Mouse (Mus musculus) heart, embryonic 13.5 days (tissue): ENCODE measurements around the gene Golph3l. TPM values are rescaled to one million over a fixed set of nuclear protein-coding genes. Genes with fewer than 3 reads are reported as not detected.
"Not testable (repeated sequence)": the region's sequence is repeated elsewhere in the genome, so short reads cannot be mapped to it uniquely, and the experiment has no call there.

Experiments used
- ATAC-seq: fragments of 200-750 bp; cut with Nextera tagmentation; 2 replicates; pipeline ENCODE4 v1.8.0; 2017; ENCODE audit warnings: moderate TSS enrichment; ENCODE audit not compliant: insufficient number of reproducible peaks, low FRiP score, low TSS enrichment; ENCODE audit errors: extremely low read depth
- H3K27ac ChIP-seq: fragments of 300-500 bp; sonication (generic); replicated peaks from 2 replicates; pipeline ENCODE4 v1.5.1; 2015; ENCODE audit warnings: moderate library complexity, mild to moderate bottlenecking, inconsistent platforms
- H3K27me3 ChIP-seq: fragments of 300-500 bp; sonication (generic); replicated peaks from 2 replicates; pipeline ENCODE4 v1.6.1; 2015; ENCODE audit warnings: mild to moderate bottlenecking, inconsistent platforms
- H3K36me3 ChIP-seq: fragments of 300-500 bp; sonication (generic); 2 replicates; pipeline ENCODE4 v1.6.1; 2015; ENCODE audit warnings: mild to moderate bottlenecking, inconsistent platforms
- H3K4me1 ChIP-seq: fragments of 300-500 bp; sonication (generic); 2 replicates; pipeline ENCODE4 v1.6.1; 2015; ENCODE audit warnings: inconsistent platforms
- H3K4me2 ChIP-seq: fragments of 300-500 bp; sonication (generic); 2 replicates; pipeline ENCODE4 v1.6.1; 2015; ENCODE audit warnings: inconsistent platforms, mild to moderate bottlenecking, moderate library complexity
- H3K4me3 ChIP-seq: fragments of 300-500 bp; sonication (generic); 2 replicates; pipeline ENCODE4 v1.5.1; 2015; ENCODE audit warnings: moderate library complexity, mild to moderate bottlenecking, inconsistent platforms
- H3K9ac ChIP-seq: fragments of 300-500 bp; sonication (generic); 2 replicates; pipeline ENCODE4 v1.6.1; 2015; ENCODE audit warnings: inconsistent platforms, mild to moderate bottlenecking, moderate library complexity
- H3K9me3 ChIP-seq: fragments of 300-500 bp; sonication (generic); 2 replicates; pipeline ENCODE4 v1.6.1; 2016; ENCODE audit warnings: inconsistent platforms
- WGBS: fragments of 180-500 bp; shearing (Covaris S2); methylation state at CpG from one replicate; pipeline ENCODE4 v1.1.7; 2015; ENCODE audit warnings: mixed read lengths; 5-methylcytosine and 5-hydroxymethylcytosine counted together
- polyA plus RNA-seq: library from polyadenylated mRNA; unstranded; fragments of >200 nt; fragmentation: Nextera tagmentation; extraction: Ambion mirVana; gene quantifications from 2 replicates; pipeline ENCODE4 v1.2.1, GENCODE M21; 2015

Golph3l gene
- polyA plus RNA-seq, 1 experiment from 2014 or later, result 23.3 TPM

DNA sequence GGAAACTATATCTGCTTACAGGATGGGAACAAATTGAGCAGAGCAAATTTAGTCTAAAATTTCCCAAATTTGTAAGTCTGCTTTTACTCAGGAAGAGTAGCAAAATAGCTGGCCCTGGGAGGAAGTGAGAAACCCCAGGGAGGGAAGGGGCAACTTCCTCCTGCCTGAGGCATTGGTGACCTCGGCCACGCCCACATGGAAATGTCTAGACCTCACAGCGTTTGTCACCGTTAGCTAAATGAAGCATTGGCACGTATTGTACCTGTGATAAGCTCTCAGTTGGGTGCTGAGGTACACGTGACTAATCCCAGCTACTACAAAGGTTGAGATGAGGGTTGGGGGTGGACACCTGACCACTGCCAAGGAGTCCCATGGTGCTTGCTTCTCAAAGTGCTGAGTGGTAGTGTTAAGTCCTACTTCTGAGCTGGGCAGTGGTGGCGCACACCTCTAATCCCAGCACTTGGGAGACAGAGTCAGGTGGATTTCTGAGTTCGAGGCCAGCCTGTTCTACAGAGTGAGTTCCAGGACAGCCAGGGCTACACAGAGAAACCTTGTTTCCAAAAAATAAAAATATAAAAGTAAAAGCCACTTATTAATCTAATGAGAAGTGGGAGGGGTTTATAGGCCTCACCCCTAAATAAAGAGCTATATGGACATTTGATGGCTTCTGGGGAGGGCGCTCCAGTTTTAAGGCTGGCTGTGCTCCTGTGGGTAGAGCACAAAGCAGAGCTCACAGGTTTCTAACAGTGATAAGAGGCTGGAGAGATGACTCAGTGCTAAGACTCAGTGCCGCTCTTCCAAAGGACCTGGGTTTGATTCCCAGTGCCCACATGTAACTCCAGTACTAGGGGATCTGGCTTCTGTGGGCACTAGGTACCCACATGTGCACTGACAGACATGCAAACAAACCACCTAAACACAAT lies 56.8 kb downstream of the Golph3l start:
- ATAC-seq, result no peak
- Histone ChIP-seq H3K4me1 (peaks cover 20% of the 10 kb centered on the region), H3K27ac (peak overlapping the region; percentile 43; the same call in 1 of the 2 replicates), H3K9ac (no peak overlapping the region), H3K36me3 (peaks cover 8% of the 10 kb centered on the region), H3K9me3 (no peaks in the 10 kb centered on the region), H3K4me3 (no peak overlapping the region), H3K4me2 (no peak overlapping the region), H3K27me3 (no peaks in the 10 kb centered on the region)
- 50% methylated on average over 10 of the region's 10 CpGs for WGBS

- Histone ChIP-seq H3K9me3 (no peaks in the 10 kb centered on the region), H3K4me3 (no peak overlapping the region), H3K27ac (no peak overlapping the region), H3K4me2 (no peak overlapping the region), H3K9ac (no peak overlapping the region), H3K27me3 (no peaks in the 10 kb centered on the region), H3K36me3 (no peaks in the 10 kb centered on the region; the same call in 1 of the 2 replicates), H3K4me1 (peaks cover 33% of the 10 kb centered on the region)
- no peak for ATAC-seq
- 91% methylated on average over 5 of the region's 5 CpGs for WGBS
Measured at GRCm38 (mm10) chr3:95648016-95648415, 59.3 kb downstream of the Golph3l start.

- no peaks in the 10 kb centered on the region for H3K27me3 ChIP-seq
- no peaks in the 10 kb centered on the region for H3K9me3 ChIP-seq
- 61% methylated on average over 6 of the region's 6 CpGs for WGBS
- H3K4me3 ChIP-seq, result no peak overlapping the region
- H3K36me3 ChIP-seq, result no peaks in the 10 kb centered on the region; the same call in 1 of the 2 replicates
- peaks cover 34% of the 10 kb centered on the region for H3K4me1 ChIP-seq
- peak overlapping the region; percentile 87 for H3K27ac ChIP-seq
- no peak for ATAC-seq
- no peak overlapping the region for H3K4me2 ChIP-seq
- H3K9ac ChIP-seq, result peak overlapping the region; percentile 29; the same call in 1 of the 2 replicates
Measured at GRCm38 (mm10) chr3:95650276-95651032, 61.7 kb downstream of the Golph3l start.

GRCm38 (mm10) chr3:95651033-95651373 lies 62.3 kb downstream of the Golph3l start:
- Histone ChIP-seq H3K4me1 (peaks cover 33% of the 10 kb centered on the region), H3K36me3 (no peaks in the 10 kb centered on the region; the same call in 1 of the 2 replicates), H3K4me3 (no peak overlapping the region), H3K27ac (peak overlapping the region; percentile 87), H3K9ac (peak overlapping the region; percentile 29; the same call in 1 of the 2 replicates), H3K4me2 (no peak overlapping the region), H3K9me3 (no peaks in the 10 kb centered on the region), H3K27me3 (no peaks in the 10 kb centered on the region)
- WGBS, result 73% methylated on average over 3 of the region's 3 CpGs
- ATAC-seq, result no peak

DNA sequence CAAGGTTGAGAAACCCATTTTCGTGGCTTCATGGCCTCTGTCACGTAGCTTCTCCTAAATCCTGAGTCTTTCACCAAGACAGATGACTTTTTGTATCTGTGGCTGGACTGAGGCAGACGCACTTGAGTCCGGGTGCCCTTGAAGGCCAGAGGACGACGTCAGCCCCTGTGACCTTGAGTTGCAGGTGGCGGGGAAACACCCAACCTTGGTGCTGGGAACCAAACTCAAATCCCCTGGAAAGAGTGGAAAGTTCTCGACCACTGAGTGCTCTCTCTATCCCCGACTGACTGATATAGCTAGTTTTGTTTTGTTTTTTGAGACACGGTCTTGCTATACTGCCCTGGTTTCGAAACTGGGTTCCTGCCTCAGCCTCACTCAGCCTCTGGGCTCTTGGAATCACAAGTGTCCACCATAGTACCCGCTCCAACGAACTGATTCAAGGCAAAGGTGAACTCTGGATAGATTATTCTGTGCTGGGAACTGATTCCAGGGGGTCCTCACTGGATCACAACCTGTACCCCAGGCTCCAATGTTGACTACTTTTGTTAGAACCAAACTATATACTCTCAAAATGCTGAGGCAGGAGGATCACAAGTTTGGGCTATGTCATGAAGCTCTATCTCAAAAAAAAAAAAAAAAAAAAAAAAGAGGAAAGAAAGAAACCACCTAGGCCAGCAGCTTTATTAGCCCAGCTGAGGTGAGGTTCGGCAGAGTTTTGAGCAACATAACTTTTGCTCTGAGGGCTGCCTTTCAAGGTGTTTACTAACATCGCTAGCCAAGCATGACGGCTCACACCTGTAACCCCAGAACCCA lies 62.9 kb downstream of the Golph3l start:
- Histone ChIP-seq H3K9me3 (no peaks in the 10 kb centered on the region), H3K36me3 (no peaks in the 10 kb centered on the region; the same call in 1 of the 2 replicates), H3K27ac (peak overlapping the region; percentile 87), H3K9ac (no peak overlapping the region), H3K27me3 (no peaks in the 10 kb centered on the region), H3K4me3 (no peak overlapping the region), H3K4me2 (no peak overlapping the region), H3K4me1 (peaks cover 33% of the 10 kb centered on the region)
- 89% methylated on average over 16 of the region's 16 CpGs for WGBS
- ATAC-seq, result no peak

DNA sequence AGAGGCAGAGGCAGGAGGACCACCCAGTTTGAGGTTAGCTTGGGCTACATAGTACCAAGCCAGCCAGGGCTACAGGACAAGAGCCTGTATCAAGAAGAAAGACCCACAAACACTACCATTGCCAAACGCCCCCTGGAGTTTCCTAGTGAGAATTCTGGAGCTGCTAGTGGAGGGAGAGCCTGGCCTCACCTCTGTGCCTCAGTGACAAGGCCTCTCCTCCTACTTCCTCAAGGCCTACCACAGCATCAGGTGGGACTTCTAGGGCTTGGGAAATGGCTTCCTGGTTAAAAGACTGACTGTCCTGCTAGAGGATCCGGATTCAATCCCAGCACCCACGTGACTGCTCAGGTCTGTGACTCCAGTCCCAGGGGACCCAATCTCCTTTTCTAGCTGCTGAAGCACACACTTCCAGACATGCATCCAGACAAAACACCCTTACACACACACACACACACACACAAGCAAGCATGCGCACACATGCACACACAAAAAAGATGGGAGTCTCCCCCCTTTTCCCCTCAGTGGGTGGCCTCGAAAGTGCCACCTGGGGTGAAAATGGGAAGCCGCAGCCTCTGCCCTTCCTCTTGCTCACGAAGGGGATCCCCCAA lies 63.6 kb downstream of the Golph3l start:
- Histone ChIP-seq H3K27ac (no peak overlapping the region), H3K4me3 (no peak overlapping the region), H3K9ac (no peak overlapping the region), H3K27me3 (no peaks in the 10 kb centered on the region), H3K36me3 (no peaks in the 10 kb centered on the region), H3K9me3 (no peaks in the 10 kb centered on the region), H3K4me1 (peaks cover 33% of the 10 kb centered on the region), H3K4me2 (no peak overlapping the region)
- 62% methylated on average over 7 of the region's 7 CpGs for WGBS
- ATAC-seq, result no peak

GRCm38 (mm10) chr3:95652871-95653270 lies 64.1 kb downstream of the Golph3l start:
- peaks cover 36% of the 10 kb centered on the region for H3K4me1 ChIP-seq
- no peak overlapping the region for H3K4me3 ChIP-seq
- H3K36me3 ChIP-seq, result no peaks in the 10 kb centered on the region
- no peak for ATAC-seq
- 39% methylated on average over 6 of the region's 6 CpGs for WGBS
- H3K27ac ChIP-seq, result peak overlapping the region; percentile 59; the same call in 1 of the 2 replicates
- H3K4me2 ChIP-seq, result no peak overlapping the region
- no peaks in the 10 kb centered on the region for H3K9me3 ChIP-seq
- H3K9ac ChIP-seq, result 0 out of 2 replicates have a peak overlapping the region, but pooled peaks have one; percentile 14
- no peaks in the 10 kb centered on the region for H3K27me3 ChIP-seq

- ATAC-seq, result no peak
- Histone ChIP-seq H3K4me3 (no peak overlapping the region), H3K9ac (peak overlapping the region; percentile 37; the same call in 1 of the 2 replicates), H3K27ac (peak overlapping the region; percentile 59), H3K36me3 (no peaks in the 10 kb centered on the region), H3K4me2 (peak overlapping the region; percentile 22), H3K9me3 (no peaks in the 10 kb centered on the region), H3K27me3 (no peaks in the 10 kb centered on the region), H3K4me1 (peaks cover 39% of the 10 kb centered on the region)
- WGBS, result 22% methylated on average over 11 of the region's 11 CpGs
Measured at GRCm38 (mm10) chr3:95653473-95654034, 64.8 kb downstream of the Golph3l start.

DNA sequence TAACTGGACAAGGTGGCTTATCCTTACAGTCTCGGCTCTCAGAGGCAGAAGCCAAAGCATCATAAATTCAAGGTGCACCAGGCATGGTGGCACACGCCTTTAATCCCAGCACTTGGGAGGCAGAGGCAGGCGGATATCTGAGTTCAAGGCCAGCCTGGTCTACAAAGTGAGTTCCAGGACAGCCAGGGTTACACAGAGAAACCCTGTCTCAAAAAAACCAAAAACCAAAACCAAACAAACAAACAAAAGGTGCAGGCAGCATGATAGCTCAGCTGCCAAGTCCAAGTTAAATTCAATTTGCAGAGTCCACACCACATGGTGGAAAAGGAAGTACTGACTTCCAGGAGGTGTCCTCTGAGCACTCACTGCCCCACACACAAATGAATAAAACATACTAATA lies 65.6 kb downstream of the Golph3l start:
- not testable (repeated sequence) for ATAC-seq
- 92% methylated on average over 3 of the region's 3 CpGs for WGBS

GRCm38 (mm10) chr3:95655437-95655836 lies 66.7 kb downstream of the Golph3l start:
- H3K27ac ChIP-seq, result no peak overlapping the region
- peaks cover 33% of the 10 kb centered on the region for H3K4me1 ChIP-seq
- 81% methylated on average over 5 of the region's 5 CpGs for WGBS
- H3K4me2 ChIP-seq, result no peak overlapping the region
- no peak overlapping the region for H3K4me3 ChIP-seq
- no peak for ATAC-seq
- H3K27me3 ChIP-seq, result no peaks in the 10 kb centered on the region
- H3K9ac ChIP-seq, result no peak overlapping the region
- H3K36me3 ChIP-seq, result peaks cover 7% of the 10 kb centered on the region
- H3K9me3 ChIP-seq, result no peaks in the 10 kb centered on the region

More for the DNA sequence above, 65.6 kb downstream of the Golph3l start:
- H3K9ac ChIP-seq, H3K27me3 ChIP-seq, H3K4me3 ChIP-seq, H3K36me3 ChIP-seq, H3K4me2 ChIP-seq, H3K9me3 ChIP-seq: not testable (repeated sequence)
- Histone ChIP-seq H3K4me1 (peaks cover 39% of the 10 kb centered on the region), H3K27ac (peak overlapping the region; percentile 59; the same call in 1 of the 2 replicates)
